Mouse (Mus musculus) spleen, adult 2 months (tissue): ENCODE results near the gene Cfap57. TPM values are rescaled to one million over a fixed set of nuclear protein-coding genes. Genes with fewer than 3 reads are reported as not detected.
A peak's percentile ranks its signal among the peaks of the same experiment; 100 is the strongest.

Source experiments
- DNase-seq, 2 experiments: peaks; one replicate each; pipeline versions ENCODE4 v3.0.0 to v3.0.0-alpha.2; 2012 to 2021; ENCODE audit warnings: low spot score in 2 of 2, low read depth in 1 of 2
- H3K27ac ChIP-seq: fragments of 200-500 bp; 2 replicates; pipeline ENCODE4 v1.5.1; 2012; ENCODE audit warnings: low read length, inconsistent platforms; ENCODE audit not compliant: insufficient read depth
- H3K27me3 ChIP-seq: fragments of 200-500 bp; 2 replicates; pipeline ENCODE4 v1.6.1; 2012; ENCODE audit warnings: mild to moderate bottlenecking, moderate library complexity, low read length, inconsistent platforms; ENCODE audit not compliant: control insufficient read depth, insufficient read depth
- H3K36me3 ChIP-seq: fragments of 200-500 bp; 2 replicates; pipeline ENCODE4 v1.6.1; 2012; ENCODE audit warnings: mild to moderate bottlenecking, low read length, inconsistent platforms; ENCODE audit not compliant: control insufficient read depth, insufficient read depth
- H3K4me1 ChIP-seq: fragments of 200-500 bp; 2 replicates; pipeline ENCODE4 v1.6.1; 2011; ENCODE audit warnings: inconsistent platforms; ENCODE audit not compliant: control insufficient read depth, insufficient read depth, insufficient read length
- H3K4me3 ChIP-seq: fragments of 200-500 bp; 2 replicates; pipeline ENCODE4 v1.5.1; 2011; ENCODE audit warnings: mild to moderate bottlenecking, inconsistent platforms; ENCODE audit not compliant: insufficient read depth, insufficient read length; ENCODE audit errors: extremely low read depth
- CTCF ChIP-seq: fragments of 200-500 bp; IDR thresholded peaks from 2 replicates; pipeline ENCODE4 v1.5.1; 2011; ENCODE audit warnings: mild to moderate bottlenecking, inconsistent platforms; ENCODE audit not compliant: insufficient read depth, insufficient read length, insufficient replicate concordance; ENCODE audit errors: extremely low read depth
- POLR2A ChIP-seq: fragments of 200-500 bp; IDR thresholded peaks from 2 replicates; pipeline ENCODE4 v1.6.1; 2011; ENCODE audit warnings: low read depth, low read length, inconsistent platforms
- WGBS: fragments of 180-500 bp; shearing (Covaris S2); methylation state at CpG from one replicate; pipeline ENCODE4 v1.1.7; 2018; 5-methylcytosine and 5-hydroxymethylcytosine counted together
- polyA plus RNA-seq: library from polyadenylated mRNA; depleted of rRNA; stranded (reverse); fragments of >200 nt; gene quantifications from 2 replicates; pipeline ENCODE4 v1.2.3, GENCODE M21; 2012

Cfap57 gene
- polyA plus RNA-seq, 1 experiment = not detected

GRCm38 (mm10) chr4:118543592-118544260 is 76.9 kb downstream of the Cfap57 start, which contains the start of gene Tmem125:
Gene Tmem125 (minus strand): TSS chr4:118544044.
- DNase-seq = no peak
- 11% methylated on average over 24 of the region's 24 CpGs for WGBS
- no peaks in the 10 kb centered on the region; the same call in 1 of the 2 replicates for H3K4me1 ChIP-seq
- no peaks in the 10 kb centered on the region for H3K27me3 ChIP-seq
- TF ChIP-seq CTCF = no peak
- TF ChIP-seq POLR2A = no peak
- peak within 1 kb of the TSS; percentile 12; the same call in 1 of the 2 replicates for H3K4me3 ChIP-seq
- H3K36me3 ChIP-seq = no peaks in the 10 kb centered on the region
- H3K27ac ChIP-seq = no peak within 1 kb of the TSS

GRCm38 (mm10) chr4:118543158-118543530 is 77.4 kb downstream of the Cfap57 start:
- Histone ChIP-seq H3K36me3 (no peaks in the 10 kb centered on the region), H3K27ac (no peak overlapping the region), H3K4me1 (no peaks in the 10 kb centered on the region; the same call in 1 of the 2 replicates), H3K27me3 (no peaks in the 10 kb centered on the region), H3K4me3 (no peak overlapping the region; the same call in 1 of the 2 replicates)
- no peak for TF ChIP-seq CTCF
- no peak for TF ChIP-seq POLR2A
- DNase-seq = no peak
- WGBS = 18% methylated on average over 13 of the region's 13 CpGs

- Histone ChIP-seq H3K27me3 (no peaks in the 10 kb centered on the region), H3K4me3 (no peak overlapping the region), H3K27ac (no peak overlapping the region), H3K36me3 (no peaks in the 10 kb centered on the region), H3K4me1 (no peaks in the 10 kb centered on the region; the same call in 1 of the 2 replicates)
- WGBS = 77% methylated on average over 9 of the region's 9 CpGs
- no peak for DNase-seq
- no peak for TF ChIP-seq CTCF
These were observed 77.9 kb downstream of the Cfap57 start for GRCm38 (mm10) chr4:118542510-118543157.

- Histone ChIP-seq H3K4me1 (no peaks in the 10 kb centered on the region; the same call in 1 of the 2 replicates), H3K36me3 (no peaks in the 10 kb centered on the region), H3K27ac (no peak overlapping the region), H3K4me3 (no peak overlapping the region), H3K27me3 (no peaks in the 10 kb centered on the region)
- 73% methylated on average over 10 of the region's 10 CpGs for WGBS
- TF ChIP-seq POLR2A (no peak), CTCF (no peak)
- no peak for DNase-seq
These were observed 80.7 kb downstream of the Cfap57 start for GRCm38 (mm10) chr4:118539904-118540303.

- no peak overlapping the region for H3K4me3 ChIP-seq
- TF ChIP-seq POLR2A = no peak
- no peak for TF ChIP-seq CTCF
- H3K27me3 ChIP-seq = no peaks in the 10 kb centered on the region
- DNase-seq = no peak
- no peak overlapping the region for H3K27ac ChIP-seq
- no peaks in the 10 kb centered on the region for H3K36me3 ChIP-seq
- no peaks in the 10 kb centered on the region for H3K4me1 ChIP-seq
- 48% methylated on average over 6 of the region's 6 CpGs for WGBS
These were observed 82.8 kb downstream of the Cfap57 start for GRCm38 (mm10) chr4:118537801-118538200.

GRCm38 (mm10) chr4:118535610-118536009 is 85.0 kb downstream of the Cfap57 start:
- DNase-seq = no peak
- Histone ChIP-seq H3K27me3 (no peaks in the 10 kb centered on the region), H3K27ac (no peak overlapping the region), H3K4me1 (no peaks in the 10 kb centered on the region), H3K36me3 (no peaks in the 10 kb centered on the region), H3K4me3 (no peak overlapping the region)
- TF ChIP-seq POLR2A = no peak
- no peak for TF ChIP-seq CTCF
- 95% methylated on average over 6 of the region's 6 CpGs for WGBS

- Histone ChIP-seq H3K4me3 (no peak overlapping the region), H3K4me1 (no peaks in the 10 kb centered on the region), H3K27ac (no peak overlapping the region), H3K27me3 (no peaks in the 10 kb centered on the region), H3K36me3 (no peaks in the 10 kb centered on the region)
- TF ChIP-seq CTCF (no peak), POLR2A (no peak)
- WGBS = 61% methylated on average over 7 of the region's 7 CpGs
- DNase-seq = no peak
These were observed 87.0 kb downstream of the Cfap57 start for GRCm38 (mm10) chr4:118533605-118534004.
